Comparison of ENCODE assay signal across 10 mouse cellular contexts in the genomic region with DNA sequence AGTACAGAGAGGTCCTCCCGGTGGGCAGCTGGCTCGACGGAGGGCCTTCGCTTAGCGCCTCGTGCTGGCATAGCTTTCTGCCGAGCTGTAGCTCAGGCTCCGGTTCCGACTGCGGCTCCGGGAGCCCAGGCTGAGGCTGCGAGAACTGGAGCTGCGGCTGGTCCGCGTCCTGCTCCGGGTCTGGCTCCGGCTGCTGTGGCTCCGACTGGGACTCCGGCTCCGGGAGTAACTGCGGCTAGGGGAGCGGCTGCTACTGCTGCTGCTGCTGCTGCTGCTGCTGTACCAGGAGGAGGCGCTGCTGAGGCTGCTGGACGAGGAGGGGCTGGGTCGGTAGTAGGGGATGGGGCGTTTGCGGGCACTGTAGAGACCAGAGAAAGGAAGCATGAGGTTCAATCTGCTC. TPM values are rescaled to one million over a fixed set of nuclear protein-coding genes. Genes with fewer than 3 reads are reported as not detected.
A peak's percentile ranks its signal among the peaks of the same experiment; 100 is the strongest.
DNase-seq lines count a peak whose midpoint lies in the region.
"Had no signal": no experiment of that assay in that cellular context is flagged by ENCODE, and none has a peak within 500 bp of the region (broad histone marks: within the 10 kb centered on the region; RNA-seq: fewer than 3 reads in every experiment).

No protein-coding gene starts in this region.

- DNase-seq in adrenal gland, postnatal 14 days: peak; percentile 39
- DNase-seq in adrenal gland, adult 18-20 months (ENCODE audit: low spot score in 2 of 2): no peak
- DNase-seq in layer of hippocampus, postnatal 10 days (ENCODE audit: low spot score in 2 of 2): peak; percentile 68 to 74
- DNase-seq in layer of hippocampus, adult 9-11 months: no peak
- DNase-seq in thymus, postnatal 4 days: peak; percentile 52
- no peak for DNase-seq in thymus, adult 18-20 months
- DNase-seq in spleen, adult 12 weeks (ENCODE audit: low spot score): no peak
- no peak for DNase-seq in ovary, postnatal 14 days (ENCODE audit: low spot score)
- DNase-seq: lung, postnatal 14 days had no signal

RNA-seq across cellular contexts. Expression of a gene that starts 21.9 kb away (rescaled TPM):
- total RNA-seq in adrenal gland, postnatal 14 days (2021): 37.7 and 45.9 TPM in 2 replicates
- 100 to 1,000 TPM; 261 to 274 TPM for total RNA-seq in adrenal gland, adult 18-20 months (2021)
- total RNA-seq in layer of hippocampus, postnatal 10 days (2021): 1 to 10 TPM; 7.3 to 9.1 TPM
- total RNA-seq: neutrophil, adult 5-6 weeks had no signal

Comparison
In these comparisons a context has a peak if more than half of its experiments do, and no peak if none do; other contexts are left out.
1. DNase-seq: peak in adrenal gland, postnatal 14 days (single experiment), layer of hippocampus, postnatal 10 days (2 of 2) and thymus, postnatal 4 days (single experiment); none in adrenal gland, adult 18-20 months (0 of 2), layer of hippocampus, adult 9-11 months (single experiment), thymus, adult 18-20 months (0 of 2), spleen, adult 12 weeks (single experiment) and ovary, postnatal 14 days (single experiment).